Mouse (Mus musculus) forebrain, embryonic 16.5 days (tissue): ENCODE measurements at regions not wholly inside any gene's neighbourhood (a gene's known extent, or its start where the extent isn't known, plus 50 kb on each side); places are given as distances from the start of the nearest gene placed in this dataset.

Experiments used
- ATAC-seq: fragments of 200-750 bp; cut with Nextera tagmentation; 2 replicates; pipeline ENCODE4 v1.8.0; 2017; ENCODE audit warnings: mild to moderate bottlenecking, moderate library complexity
- H3K27ac ChIP-seq: fragments of 300-500 bp; sonication (generic); 2 replicates; pipeline ENCODE4 v1.5.1; 2014; ENCODE audit warnings: low read length, control low read depth
- H3K27me3 ChIP-seq: fragments of 300-500 bp; sonication (generic); replicated peaks from 2 replicates; pipeline ENCODE4 v1.6.1; 2014; ENCODE audit warnings: low read length; ENCODE audit not compliant: control insufficient read depth, insufficient read depth
- H3K36me3 ChIP-seq: fragments of 300-500 bp; sonication (generic); 2 replicates; pipeline ENCODE4 v1.6.1; 2014; ENCODE audit not compliant: control insufficient read depth, insufficient read depth
- H3K4me1 ChIP-seq: fragments of 300-500 bp; sonication (generic); replicated peaks from 2 replicates; pipeline ENCODE4 v1.6.1; 2014; ENCODE audit warnings: low read length; ENCODE audit not compliant: control insufficient read depth, insufficient read depth
- H3K4me2 ChIP-seq: fragments of 300-500 bp; sonication (generic); 2 replicates; pipeline ENCODE4 v1.6.1; 2014; ENCODE audit warnings: mild to moderate bottlenecking, low read length, control low read depth
- H3K4me3 ChIP-seq: fragments of 300-500 bp; sonication (generic); replicated peaks from 2 replicates; pipeline ENCODE4 v1.5.1; 2014; ENCODE audit warnings: mild to moderate bottlenecking, low read length, control low read depth
- H3K9ac ChIP-seq: fragments of 300-500 bp; sonication (generic); replicated peaks from 2 replicates; pipeline ENCODE4 v1.6.1; 2014; ENCODE audit warnings: low read depth, low read length, control low read depth
- H3K9me3 ChIP-seq: fragments of 300-500 bp; sonication (generic); 2 replicates; pipeline ENCODE4 v1.6.1; 2016; ENCODE audit warnings: low read length; ENCODE audit not compliant: control insufficient read depth
- WGBS: fragments of 180-500 bp; shearing (Covaris S2); extraction: QIAGEN DNeasy Blood & Tissue Kit; methylation state at CpG from one replicate; pipeline ENCODE4 v1.1.7; 2014; 5-methylcytosine and 5-hydroxymethylcytosine counted together

DNA sequence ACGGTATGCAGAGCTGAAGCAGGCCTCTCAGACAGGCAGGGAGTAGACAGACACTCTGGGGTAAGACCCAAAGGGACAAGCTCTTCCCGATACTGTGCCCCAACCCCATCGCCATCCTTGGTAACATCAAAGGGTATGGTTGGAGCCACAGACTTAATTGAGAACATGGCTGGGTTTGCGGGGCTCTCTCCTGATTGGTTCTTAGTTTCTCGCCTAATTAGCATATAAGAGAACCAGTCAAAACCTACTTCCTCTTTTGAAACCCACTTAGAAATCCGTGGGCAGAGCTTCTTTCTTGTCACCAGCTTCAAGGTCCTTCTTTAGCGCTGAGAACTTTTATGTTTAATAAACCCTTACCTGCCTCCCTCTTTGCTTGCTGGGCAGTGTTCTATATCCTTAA is 87.5 kb upstream of the Spaca7 start:
- Histone ChIP-seq H3K36me3 (no peaks in the 10 kb centered on the region), H3K4me3 (no peak overlapping the region), H3K9ac (no peak overlapping the region), H3K4me1 (peaks cover 31% of the 10 kb centered on the region), H3K27me3 (no peaks in the 10 kb centered on the region; the same call in 1 of the 2 replicates), H3K9me3 (no peaks in the 10 kb centered on the region), H3K27ac (no peak overlapping the region), H3K4me2 (no peak overlapping the region)
- no peak for ATAC-seq
- 69% methylated on average over 7 of the region's 7 CpGs for WGBS

DNA sequence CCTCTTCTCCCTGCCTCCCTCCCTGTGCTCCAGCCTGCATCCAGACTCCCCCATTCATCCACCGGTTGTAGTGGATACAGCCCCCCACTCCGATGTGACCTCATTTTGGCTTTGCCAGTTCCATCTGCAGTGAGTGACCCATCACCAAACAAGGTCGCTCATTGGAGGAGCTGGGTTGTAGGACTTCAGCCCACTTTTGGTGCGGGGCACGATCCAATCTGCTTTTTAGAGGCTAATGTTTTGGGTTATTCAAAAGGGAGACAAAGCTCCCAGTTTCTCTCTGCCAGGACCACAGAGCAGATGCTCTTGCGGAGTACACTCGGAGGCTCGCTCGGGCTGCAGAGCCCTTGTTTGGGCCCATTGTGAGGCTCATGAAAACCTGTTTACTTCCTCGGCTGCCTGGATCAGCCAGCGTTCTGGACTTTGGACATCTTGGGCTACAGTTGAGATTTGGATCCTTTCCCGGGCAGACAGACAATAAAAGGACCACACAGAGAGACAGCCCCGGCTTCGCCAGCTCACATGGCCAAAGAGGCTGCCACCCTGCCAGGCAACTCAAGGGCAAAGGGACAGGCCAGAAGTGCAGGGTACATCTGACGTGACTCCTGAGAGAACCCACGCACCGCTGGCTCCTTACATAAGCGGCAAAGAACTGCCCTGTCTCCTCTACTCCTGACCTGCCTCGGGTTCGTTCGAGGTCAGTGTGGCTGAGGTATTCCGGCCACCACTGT is 86.3 kb upstream of the Spaca7 start:
- Histone ChIP-seq H3K9me3 (no peaks in the 10 kb centered on the region), H3K4me2 (no peak overlapping the region), H3K36me3 (no peaks in the 10 kb centered on the region), H3K4me3 (no peak overlapping the region), H3K27me3 (no peaks in the 10 kb centered on the region; the same call in 1 of the 2 replicates), H3K27ac (peak overlapping the region; percentile 58), H3K9ac (no peak overlapping the region), H3K4me1 (peaks cover 29% of the 10 kb centered on the region)
- 21% methylated on average over 22 of the region's 22 CpGs for WGBS
- peak; percentile 81 for ATAC-seq

DNA sequence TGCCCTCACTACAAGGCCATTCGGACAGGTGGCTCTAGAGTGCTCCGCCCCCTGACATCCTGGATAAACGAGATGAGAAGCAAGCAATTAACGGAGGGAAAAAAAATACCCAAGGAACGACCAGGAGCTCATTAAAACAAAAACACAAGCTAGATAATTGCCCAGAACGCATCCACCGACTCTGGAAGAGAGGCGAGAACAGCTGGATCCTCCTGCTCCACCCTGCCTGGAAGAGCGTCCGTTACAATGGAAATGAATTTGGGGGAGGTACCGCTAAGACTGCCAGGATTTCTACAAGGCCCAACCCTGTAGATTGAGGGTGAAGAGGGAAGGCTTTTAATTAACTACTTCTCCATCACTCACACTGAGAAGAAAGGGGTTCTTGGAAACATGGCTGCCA is 85.6 kb upstream of the Spaca7 start:
- H3K4me2 ChIP-seq = no peak overlapping the region
- 25% methylated on average over 11 of the region's 11 CpGs for WGBS
- H3K9ac ChIP-seq = no peak overlapping the region
- peaks cover 25% of the 10 kb centered on the region for H3K4me1 ChIP-seq
- H3K4me3 ChIP-seq = no peak overlapping the region
- peak overlapping the region; percentile 25; the same call in 1 of the 2 replicates for H3K27ac ChIP-seq
- H3K9me3 ChIP-seq = no peaks in the 10 kb centered on the region
- no peaks in the 10 kb centered on the region; the same call in 1 of the 2 replicates for H3K27me3 ChIP-seq
- 0 out of 2 replicates have a peak, but pooled peaks have one; percentile 32 for ATAC-seq
- no peaks in the 10 kb centered on the region for H3K36me3 ChIP-seq

DNA sequence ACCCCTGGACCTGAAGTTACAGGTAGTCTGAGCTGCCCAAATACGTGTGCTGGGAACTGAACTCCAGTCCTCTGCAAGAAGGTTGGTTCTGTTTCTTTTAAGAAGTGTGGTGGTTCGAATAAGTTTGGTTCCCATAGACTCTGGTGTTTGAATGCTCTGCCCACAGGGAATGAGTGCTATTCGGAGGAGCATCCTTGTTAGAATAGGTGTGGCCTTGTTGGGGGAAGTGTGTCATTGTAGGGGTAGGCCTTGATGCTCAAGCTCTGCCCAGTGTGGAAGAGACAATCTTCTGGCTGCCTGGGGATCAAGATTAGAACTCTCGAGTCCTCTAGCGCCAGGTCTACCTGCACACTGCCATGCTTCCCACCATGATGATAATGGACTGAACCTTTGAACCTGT is 83.6 kb upstream of the Spaca7 start:
- Histone ChIP-seq H3K36me3 (no peaks in the 10 kb centered on the region), H3K4me2 (no peak overlapping the region), H3K9me3 (no peaks in the 10 kb centered on the region), H3K27me3 (no peaks in the 10 kb centered on the region; the same call in 1 of the 2 replicates), H3K4me3 (no peak overlapping the region), H3K27ac (no peak overlapping the region), H3K4me1 (peaks cover 22% of the 10 kb centered on the region), H3K9ac (no peak overlapping the region)
- WGBS = 97% methylated on average over 5 of the region's 5 CpGs
- ATAC-seq = no peak

DNA sequence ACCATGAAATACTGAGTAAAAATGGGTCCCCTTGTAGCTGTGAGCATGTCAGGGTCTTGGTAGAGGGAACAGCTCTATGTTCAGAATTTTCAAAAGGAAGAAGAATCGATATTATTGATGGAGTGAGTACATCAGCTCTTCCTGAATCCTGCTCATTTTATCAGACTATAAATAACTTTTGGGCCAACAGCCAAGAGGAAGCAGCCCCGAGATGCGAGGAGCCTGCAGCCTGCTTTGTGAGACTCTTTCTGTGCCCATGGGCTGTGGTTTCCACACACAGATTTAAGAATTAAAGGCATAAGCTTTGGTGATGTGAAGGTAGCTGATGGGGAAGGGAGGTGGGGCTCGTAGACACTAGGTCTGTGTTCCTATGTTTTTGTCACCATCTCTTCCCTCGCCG is 81.4 kb upstream of the Spaca7 start:
- no peak for ATAC-seq
- Histone ChIP-seq H3K4me2 (no peak overlapping the region), H3K4me3 (no peak overlapping the region), H3K36me3 (no peaks in the 10 kb centered on the region), H3K27me3 (no peaks in the 10 kb centered on the region), H3K9ac (no peak overlapping the region), H3K9me3 (no peaks in the 10 kb centered on the region), H3K4me1 (peaks cover 13% of the 10 kb centered on the region), H3K27ac (no peak overlapping the region)
- 58% methylated on average over 6 of the region's 6 CpGs for WGBS

DNA sequence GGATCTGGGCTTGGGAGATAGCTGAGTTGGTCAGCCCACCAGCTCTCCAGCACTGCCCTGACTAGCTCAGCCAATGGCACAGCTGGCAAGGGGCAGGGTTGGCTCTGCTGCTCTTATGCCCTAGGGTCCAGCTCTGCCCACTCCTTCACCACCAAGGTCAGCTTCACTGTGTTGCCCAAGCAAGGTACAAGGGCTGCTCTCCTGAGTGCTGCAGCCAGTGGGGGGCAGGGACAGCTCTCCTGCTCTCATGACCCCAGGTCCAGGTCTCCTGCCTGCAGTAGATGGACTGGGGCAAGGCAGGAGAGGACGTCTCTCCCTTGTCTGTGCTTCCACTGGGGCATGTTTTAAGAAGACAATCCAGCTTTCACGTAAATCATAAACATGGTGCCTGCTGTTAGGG is 80.4 kb upstream of the Spaca7 start:
- no peak overlapping the region for H3K4me3 ChIP-seq
- H3K4me1 ChIP-seq = peaks cover 4% of the 10 kb centered on the region
- 0 out of 2 replicates have a peak, but pooled peaks have one; percentile 18 for ATAC-seq
- no peaks in the 10 kb centered on the region for H3K36me3 ChIP-seq
- no peaks in the 10 kb centered on the region for H3K9me3 ChIP-seq
- WGBS = 84% methylated on average over 2 of the region's 2 CpGs
- H3K27ac ChIP-seq = no peak overlapping the region
- H3K27me3 ChIP-seq = no peaks in the 10 kb centered on the region
- H3K9ac ChIP-seq = no peak overlapping the region
- no peak overlapping the region for H3K4me2 ChIP-seq

DNA sequence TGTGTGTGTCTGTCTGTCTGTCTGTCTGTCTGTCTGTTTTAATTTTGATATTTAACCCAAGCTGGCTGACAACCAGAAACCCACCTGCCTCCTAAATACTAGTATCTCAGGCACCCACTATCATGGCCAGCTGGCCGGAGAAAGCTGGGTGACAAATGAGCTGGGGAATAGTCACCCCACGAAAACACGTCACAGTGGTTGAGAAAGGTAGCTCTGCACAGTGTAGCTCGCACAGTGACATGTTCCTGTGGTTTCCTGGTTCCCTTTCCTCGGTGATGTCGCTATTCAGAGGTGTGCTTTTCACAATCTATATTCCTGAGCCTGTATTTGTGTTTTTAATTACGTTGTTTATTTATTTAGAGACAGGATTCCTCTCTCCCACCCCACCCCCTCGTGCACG is 78.3 kb upstream of the Spaca7 start:
- Histone ChIP-seq H3K4me3 (no peak overlapping the region), H3K9ac (no peak overlapping the region), H3K27ac (no peak overlapping the region), H3K9me3 (no peaks in the 10 kb centered on the region), H3K36me3 (no peaks in the 10 kb centered on the region), H3K4me2 (no peak overlapping the region), H3K27me3 (no peaks in the 10 kb centered on the region), H3K4me1 (peaks cover 5% of the 10 kb centered on the region)
- ATAC-seq = no peak
- WGBS = 85% methylated on average over 9 of the region's 9 CpGs

DNA sequence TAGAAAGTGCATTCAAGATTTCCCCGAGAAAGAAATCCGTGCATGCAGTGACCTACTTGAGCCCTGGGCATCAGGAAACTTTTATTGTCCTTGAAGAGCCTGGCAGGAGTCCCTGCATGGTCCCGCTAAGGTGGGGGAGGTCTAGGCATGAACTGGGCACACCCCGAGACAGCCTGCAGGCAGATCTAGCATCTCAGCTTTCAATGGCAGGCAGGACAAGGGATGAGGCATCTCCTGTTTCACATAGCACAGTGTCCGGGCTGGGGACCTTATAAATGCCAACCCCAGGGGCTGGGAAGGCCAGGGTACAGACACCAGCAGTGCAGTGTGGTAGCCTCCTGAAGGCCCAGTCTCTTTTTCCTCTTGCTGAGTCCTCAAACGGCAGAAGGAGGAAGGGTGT is 75.4 kb upstream of the Spaca7 start:
- Histone ChIP-seq H3K36me3 (no peaks in the 10 kb centered on the region), H3K4me1 (peaks cover 15% of the 10 kb centered on the region), H3K9me3 (no peaks in the 10 kb centered on the region), H3K27ac (no peak overlapping the region), H3K4me2 (no peak overlapping the region), H3K4me3 (no peak overlapping the region), H3K27me3 (no peaks in the 10 kb centered on the region), H3K9ac (no peak overlapping the region)
- WGBS = 10% methylated on average over 6 of the region's 6 CpGs
- no peak for ATAC-seq

DNA sequence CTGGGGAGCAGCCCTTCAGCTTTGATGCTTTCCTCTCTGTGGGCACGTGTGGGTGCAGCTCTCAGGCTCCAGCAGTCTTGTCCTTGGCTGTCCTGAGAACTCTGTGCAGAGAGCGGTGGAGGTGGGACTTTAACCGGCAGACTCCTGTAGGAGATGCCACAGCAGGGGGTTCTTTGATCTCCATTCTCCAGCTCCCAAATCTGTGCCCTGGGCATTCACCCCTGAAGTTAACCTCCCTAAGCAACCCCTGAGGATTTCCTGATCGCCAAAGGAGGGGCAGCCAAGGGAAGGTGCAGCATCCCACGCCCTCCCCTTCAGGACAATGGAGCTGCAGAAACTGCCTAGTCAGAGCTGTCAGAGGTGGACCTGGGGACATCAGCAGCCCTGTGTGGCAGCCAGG is 73.2 kb upstream of the Spaca7 start:
- H3K36me3 ChIP-seq = no peaks in the 10 kb centered on the region
- no peaks in the 10 kb centered on the region for H3K9me3 ChIP-seq
- H3K4me3 ChIP-seq = no peak overlapping the region
- H3K27me3 ChIP-seq = no peaks in the 10 kb centered on the region
- no peak overlapping the region for H3K4me2 ChIP-seq
- 25% methylated on average over 5 of the region's 5 CpGs for WGBS
- no peak for ATAC-seq
- no peak overlapping the region for H3K27ac ChIP-seq
- H3K9ac ChIP-seq = no peak overlapping the region
- peaks cover 30% of the 10 kb centered on the region for H3K4me1 ChIP-seq

DNA sequence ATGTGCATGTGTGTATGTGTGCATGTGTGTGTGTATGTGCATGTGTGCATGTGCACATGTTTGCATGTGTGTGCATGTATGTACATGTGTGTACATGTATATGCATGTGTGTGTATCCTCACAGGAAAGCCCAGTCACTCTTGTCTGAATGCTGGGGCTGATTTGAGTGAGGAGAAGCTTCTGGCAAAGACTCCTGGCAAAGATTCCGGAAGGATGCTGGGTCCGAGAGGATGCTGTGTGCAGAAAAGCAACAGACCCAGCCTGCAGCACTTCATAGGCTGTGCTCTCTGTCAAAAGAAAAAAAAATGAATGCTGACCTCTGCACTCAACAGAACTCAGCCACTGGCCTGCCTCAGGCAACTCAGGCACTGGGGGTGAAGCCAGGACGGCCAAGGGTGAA is 72.5 kb upstream of the Spaca7 start:
- no peak for ATAC-seq
- Histone ChIP-seq H3K4me1 (peaks cover 33% of the 10 kb centered on the region), H3K9ac (no peak overlapping the region), H3K9me3 (no peaks in the 10 kb centered on the region), H3K4me3 (no peak overlapping the region), H3K27me3 (no peaks in the 10 kb centered on the region), H3K4me2 (no peak overlapping the region), H3K36me3 (no peaks in the 10 kb centered on the region), H3K27ac (no peak overlapping the region)
- 34% methylated on average over 3 of the region's 3 CpGs for WGBS
